Mouse (Mus musculus): Measurements from ENCODE around the gene Arid1a.
"Not testable (repeated sequence)": the region's sequence is repeated elsewhere in the genome, so short reads cannot be mapped to it uniquely, and the experiment has no call there.

The Arid1a gene

DNA sequence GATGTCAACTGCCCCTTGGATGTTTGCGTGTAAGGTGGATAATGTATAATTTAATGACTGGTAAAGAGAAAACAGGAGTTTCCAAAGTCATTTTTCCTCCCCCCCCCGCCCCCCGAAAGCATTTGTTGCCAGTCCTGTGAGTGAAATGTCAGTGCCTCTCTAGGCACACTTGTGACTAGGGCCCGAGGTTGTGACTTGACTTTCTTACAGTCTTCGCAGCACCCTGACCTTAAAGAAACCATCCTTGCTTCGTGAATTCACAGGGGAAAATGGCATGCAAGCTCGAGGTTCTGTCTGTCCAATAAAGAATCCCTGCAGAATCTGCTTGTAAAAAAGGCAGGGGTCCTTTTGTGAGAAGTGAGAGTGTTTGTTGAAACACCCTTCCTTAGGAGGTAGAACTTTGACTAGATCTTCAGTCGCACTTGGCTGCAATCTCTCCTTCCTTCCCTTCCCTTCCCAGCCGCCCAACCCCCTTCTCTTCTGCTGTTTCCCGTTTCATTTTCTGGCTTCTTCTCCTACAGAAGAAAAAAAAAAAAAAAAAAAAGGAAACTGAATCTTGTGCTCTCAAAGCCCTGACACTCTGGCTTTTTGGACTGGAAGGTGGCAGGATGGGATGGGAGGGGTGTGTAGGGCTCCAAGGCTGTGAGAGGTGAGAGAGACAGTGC, 82.8 kb downstream of the Arid1a start:
- no peak for DNase-seq

DNA sequence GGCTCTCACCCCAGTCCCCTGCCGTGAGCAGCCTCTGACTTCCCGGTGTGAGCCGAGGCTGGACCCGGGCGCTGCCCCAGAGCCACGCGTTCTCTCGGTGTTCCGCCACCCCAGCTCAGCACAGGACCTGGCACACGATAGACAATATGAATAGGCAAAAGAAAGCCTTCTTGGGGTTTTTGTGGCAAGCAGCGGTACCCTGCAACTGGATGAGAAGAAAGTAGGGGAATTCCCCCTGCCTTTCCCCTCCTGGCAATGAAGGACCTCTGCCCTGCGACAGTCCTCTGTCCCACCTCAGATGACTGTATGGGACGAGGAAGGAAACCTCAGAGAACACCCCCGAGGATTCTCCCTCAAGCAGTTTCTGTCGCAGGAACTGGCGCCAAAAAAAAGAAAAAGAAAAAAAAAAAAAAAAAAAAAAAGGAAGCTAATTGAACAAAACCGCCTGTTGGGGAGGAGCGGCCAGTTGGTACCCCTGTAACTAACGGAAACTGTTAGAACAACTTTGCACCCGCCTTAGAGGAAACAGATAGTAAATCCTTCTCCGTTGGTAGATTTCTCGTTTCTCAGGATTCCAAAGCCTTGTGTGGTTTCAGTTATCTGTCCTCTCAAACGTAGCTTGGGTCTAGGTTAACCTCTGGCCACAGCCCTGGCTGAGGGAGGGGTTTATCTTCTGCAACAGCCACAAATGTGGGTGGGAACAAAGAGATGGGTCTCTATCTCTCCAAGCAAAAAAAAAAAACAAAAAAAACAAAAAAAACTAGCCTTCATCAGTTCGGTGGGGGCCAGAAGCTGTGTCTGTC, 83.5 kb downstream of the Arid1a start:
- DNase-seq = no peak

DNA sequence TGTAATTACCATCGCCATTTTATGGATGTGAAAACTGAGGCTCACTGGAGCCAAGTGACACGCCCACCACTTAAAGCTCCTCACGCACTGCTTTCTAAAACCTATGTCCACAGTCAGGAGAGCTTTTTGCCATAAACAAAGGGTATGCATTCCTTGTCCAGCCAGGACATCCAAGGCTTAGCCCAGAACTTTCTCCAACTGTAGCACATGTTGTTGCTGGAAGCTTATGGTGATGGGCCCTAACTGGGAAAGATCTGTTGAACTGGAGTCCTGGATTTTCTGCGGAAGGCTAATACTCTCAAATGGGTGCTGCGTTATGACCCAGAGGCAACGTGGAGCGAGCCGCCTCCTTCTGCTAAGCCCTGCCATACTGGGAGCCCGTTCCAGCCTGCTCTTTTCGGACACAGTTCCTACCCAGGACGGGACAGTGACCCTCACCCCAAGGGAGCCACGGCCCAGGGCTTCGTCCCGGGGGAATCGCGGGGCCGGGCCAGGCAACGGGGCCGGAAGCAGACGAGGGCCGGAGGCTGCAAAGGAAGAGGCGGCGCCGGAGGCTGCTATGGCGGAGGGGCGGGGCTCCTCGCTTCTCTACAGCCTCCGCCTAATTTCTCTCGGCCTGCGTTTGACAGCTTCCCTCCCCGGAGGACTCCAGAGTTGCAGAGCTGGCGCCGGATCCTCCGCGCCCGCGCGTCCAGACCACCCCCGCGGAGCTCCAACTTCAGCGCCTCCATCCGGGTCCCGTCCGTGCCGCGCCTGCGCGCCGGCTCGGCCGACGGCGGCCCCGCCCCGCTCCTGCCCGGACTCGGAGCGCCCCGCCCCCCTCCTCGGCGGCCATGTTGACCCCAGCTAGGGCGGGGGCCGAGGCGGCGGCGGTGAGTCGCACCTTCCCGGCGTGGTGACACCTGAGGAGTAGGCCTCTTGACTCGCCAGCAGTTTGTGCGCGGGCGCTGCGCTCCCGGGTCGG, 84.4 kb downstream of the Arid1a start, which contains the start of gene Pigv:
Pigv (minus strand) TSS at position 767 of the 964 bp plus-strand sequence.
- peak; percentile 96 for DNase-seq

DNA sequence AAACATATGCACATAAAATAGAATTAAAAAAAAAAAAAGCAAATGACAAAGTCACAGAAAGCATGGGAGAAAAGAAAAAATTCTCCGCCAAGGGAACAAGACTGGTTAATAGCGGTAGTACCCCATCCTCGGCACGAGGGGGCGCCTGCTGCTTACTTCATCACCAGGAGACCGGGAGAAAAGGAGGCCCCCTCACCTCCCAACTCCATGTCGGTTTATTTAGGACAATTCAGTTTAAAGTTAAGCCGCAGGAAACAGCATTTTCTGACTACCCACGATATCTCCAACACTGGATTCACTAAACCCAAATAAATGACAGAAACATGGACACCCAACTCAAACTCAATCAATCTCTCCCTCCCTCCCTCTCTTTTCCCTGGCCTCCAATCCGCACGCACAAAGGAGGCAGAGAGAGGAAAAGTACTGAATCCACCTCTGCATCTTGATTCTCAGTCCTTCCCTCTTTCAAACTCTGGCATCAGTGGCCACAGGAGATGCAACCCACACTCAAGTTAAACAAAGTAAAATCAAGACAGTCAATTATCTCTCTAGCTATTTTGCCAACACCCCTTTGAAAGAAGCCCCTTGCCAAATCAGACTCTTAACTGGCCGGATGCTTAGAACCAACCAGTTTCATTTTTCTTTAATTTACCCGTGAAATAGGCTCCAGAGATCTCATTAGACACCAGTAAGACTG, 85.2 kb downstream of the Arid1a start:
- peak; percentile 86 for DNase-seq

DNA sequence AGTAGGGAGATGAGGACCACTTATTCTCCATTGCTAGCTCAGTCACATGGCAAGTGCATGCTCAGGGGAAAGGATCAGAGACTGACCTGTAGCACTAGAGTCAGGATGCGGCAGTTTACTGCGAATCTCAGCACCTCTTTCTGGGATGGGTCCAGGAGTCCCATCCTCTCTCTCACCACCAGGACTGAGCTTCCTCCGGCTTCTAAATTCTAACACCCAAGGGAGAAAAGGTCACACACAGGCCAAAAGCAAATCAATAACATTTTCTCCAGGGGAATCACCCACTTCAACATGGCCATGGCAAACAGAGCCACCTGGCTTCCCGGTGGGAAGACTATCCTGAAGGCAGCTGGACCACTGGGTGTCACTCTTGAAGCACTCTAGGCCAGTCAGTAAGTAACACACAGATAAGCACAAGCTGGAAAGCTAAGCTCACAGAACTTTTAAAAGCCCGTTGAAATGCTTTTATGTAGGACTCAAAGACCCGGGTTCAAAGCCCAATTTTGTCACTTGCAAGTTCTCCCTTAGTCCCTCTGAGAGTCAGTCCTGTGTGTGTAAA, 86.8 kb downstream of the Arid1a start:
- DNase-seq = no peak

DNA sequence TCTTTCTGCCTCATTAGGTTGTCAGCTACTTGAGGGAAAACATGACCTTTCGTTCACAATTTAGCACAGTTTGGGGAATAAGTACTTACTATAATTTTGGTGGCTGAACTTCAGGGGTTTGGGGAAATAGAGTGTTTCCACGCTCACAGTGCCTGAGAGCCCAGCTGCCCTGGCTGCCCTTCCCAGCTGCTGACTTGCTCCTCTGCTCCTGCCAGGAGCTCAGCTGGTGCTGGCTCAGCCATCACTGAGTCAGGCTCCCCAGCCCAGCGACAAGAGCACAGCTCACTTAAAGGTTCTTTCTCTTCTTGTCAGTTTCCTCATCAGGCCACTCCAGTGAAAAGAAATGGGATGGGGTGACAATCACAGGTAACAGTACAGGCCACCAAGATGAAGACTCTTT, 88.0 kb downstream of the Arid1a start:
- DNase-seq = no peak

DNA sequence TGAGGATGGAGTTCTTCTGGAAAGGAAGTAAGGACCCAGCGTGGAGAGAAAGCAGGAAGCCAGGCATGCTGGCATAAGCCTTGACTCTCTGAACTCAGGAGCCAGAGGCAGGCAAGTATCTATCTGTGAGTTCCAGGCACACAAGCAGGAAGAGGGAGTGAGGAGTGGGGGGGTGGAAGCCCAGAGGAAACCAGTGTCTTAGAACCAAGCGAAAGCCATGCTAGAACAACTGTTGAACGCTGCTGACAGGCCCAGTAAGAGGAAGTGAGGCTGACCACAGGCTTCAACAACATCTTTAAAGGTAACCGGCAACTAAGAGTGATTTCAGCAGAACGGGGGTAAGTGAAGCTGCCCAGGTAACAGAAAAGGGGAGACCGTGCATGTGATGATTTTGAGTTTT, 90.4 kb downstream of the Arid1a start:
- no peak for DNase-seq

DNA sequence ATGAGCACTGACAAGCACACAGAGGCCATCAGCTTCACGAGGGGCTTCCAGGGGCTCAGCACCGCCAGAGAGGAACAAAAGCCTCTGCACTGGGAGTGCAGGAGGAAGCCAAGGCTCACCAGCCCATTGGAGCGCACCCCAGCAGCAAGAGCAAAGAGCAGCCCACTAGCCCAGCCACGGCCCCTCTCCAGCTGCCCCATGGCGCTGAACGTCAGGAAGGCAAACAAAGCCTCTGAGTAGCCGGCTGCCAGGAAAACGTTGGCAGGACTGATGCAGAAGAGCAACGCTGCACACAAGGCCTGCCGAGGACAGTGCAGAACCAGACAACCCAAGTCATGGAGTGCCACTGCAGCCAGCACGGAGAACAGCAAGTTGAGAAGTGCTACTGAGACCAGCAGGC, 91.5 kb downstream of the Arid1a start:
- DNase-seq = no peak

DNA sequence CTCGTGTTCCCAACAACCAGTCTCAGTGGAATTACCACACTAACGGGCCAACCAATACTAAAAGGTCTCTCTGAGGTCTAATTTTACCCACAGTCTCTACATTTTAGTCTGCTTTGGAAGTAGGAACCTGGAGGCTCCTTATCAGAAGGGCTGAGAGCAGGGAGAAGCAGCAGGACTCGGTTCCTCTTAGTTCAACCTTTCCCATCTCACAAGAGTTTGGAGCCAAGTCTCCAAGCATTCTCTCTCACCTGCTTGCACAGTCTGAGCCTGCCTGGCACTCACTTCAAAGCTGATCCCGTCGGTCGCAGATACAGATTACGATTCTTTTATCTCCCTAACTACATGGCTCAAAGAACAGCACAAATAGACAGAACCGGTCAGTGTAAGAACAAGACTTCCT, 93.6 kb downstream of the Arid1a start:
- DNase-seq = no peak

DNA sequence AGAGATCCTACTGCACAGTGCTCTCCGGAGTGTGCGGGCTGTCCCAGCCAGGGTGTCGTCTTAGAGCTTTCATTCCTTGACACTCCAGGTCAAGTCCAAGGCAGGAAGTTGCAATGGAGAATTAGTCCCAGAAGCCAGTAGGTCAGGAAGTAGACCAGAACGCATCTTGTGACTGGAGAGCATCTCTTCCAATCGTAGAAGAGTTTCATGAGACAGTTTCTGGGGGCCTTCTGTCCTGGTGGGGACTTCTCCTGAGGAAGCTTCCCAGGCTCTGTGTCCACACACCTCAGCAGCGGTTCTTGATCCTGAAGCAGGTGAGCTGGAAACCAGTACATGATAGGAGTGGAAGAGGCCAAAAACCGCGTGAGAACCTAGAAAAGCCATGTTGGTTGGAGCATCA, 94.1 kb downstream of the Arid1a start:
- no peak for DNase-seq

DNA sequence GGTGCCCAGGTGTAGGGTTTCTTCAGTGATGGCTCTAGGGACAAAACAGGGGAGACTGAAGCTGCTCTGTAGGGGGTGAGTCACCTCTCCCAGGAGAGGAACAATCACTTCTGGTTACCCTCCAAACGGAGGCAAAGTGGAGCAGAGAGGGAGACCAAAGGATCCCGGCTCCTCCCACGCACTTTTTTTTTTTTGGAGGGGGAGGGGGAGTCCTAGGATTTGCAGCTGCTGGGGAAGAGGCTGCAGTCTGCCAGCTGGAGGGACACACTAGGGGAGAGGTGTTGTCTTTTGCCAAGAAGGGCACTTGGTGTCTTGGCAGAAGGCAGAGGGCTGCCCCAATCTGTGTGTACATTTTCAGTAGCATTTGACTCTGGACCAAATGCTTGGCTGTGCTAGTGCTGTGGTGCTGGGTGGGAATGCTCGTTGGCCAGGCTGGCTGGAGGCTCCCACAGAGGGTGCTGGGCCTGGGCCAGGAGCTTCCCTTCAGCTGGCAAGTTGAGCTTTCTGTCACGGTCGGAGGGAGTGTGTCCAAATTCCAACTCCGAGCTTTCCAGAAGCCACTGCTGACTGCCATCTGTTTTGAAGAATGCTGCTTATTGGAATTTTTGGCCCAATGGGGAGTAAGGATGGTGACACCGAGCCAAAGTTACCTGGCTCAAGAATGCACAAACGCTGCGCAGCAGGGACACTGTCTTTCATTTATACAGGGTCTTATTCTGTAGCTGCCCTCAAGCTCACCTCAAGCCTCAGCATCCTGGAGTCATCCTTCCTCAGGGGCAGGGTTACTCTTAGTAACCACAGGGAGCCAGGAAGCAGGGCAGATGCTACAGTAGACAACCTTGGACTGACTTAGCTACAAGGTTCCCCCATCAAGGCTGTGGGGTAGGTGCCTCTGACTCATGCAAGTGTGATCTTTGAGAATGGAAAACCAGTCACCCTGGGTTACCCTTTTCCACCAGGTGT, 96.1 kb downstream of the Arid1a start:
- DNase-seq = peak; percentile 97

DNA sequence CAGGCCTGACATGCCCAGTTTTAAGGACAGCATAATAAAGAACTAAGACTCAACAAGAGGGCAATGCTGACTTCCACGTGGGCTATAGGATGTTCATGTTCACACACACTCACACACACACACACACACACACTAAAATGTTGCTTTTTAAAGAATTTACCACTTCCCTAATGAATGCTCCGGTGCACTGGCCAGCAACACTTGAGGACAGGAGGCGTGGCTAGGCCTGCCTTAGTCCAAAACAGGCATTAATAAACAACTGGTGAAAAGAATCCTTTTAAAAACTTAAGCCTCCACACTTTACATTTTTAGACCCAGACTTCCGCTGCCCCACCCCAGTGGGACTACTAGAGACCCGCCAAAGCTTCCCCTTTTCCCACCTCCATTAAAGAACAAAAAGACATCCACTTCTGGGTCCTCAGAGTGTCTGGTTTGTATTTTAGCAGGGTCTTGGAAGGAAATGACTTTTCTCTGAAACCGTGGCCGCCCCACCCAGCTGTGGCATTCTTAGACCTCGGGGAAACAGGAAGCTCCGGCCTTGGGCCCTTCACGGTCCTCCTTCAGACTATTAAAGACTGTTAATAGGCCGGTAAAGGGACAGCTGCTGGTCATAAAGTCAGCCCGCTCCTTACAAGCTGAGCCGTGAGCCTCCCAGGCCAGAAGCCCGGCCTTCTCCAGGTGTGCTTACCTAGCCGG, 96.9 kb downstream of the Arid1a start:
- no peak for DNase-seq

DNA sequence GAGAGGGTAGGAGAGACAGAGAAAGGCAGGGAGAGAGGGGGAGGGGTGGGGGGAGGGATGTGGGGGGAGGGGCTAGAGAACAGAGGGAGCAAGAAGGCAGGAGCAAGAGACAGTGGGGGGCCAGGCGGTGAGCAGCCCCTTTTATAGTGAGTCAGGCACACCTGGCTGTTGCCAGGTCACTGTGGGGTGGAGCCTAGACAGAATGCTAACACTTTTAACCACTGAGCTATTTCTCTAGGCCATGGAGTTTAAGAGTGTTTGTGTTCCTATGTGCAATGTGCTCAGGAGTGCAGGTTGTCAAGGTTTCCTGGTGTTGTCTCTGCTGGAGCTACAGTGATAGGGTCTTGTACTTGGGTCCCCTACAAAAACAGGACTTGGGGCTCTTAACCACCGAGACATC, 97.8 kb downstream of the Arid1a start:
- no peak for DNase-seq

DNA sequence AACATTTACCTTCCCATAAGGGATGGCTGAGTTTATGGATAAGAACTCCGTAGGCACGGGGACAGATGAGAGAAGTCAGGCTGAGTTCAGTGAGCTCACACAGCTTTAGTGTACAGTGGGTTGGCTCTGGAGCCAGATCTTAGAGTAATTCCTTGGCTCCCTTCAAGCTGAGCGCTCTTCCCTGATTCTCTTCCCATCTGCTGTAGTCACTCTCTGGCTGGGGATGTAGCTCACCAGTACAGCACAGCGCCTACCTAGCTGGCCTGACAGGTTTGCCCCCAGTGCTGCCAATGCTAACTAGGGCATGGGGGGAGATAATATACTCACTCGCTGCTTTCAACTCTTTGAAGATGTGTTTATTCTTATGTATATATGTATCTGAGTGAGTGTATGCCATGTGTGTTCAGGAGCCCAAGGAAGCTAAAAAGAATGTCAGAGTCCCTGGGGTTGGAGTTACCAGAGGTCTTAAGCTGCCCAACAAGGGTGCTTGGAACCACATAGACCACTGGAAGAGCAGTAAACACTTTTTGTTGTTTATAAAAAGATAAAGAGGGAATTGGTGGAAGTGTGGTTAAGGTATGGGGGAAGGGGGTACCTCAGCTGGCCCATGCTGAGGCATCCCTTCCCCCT, 98.6 kb downstream of the Arid1a start:
- DNase-seq = no peak

DNA sequence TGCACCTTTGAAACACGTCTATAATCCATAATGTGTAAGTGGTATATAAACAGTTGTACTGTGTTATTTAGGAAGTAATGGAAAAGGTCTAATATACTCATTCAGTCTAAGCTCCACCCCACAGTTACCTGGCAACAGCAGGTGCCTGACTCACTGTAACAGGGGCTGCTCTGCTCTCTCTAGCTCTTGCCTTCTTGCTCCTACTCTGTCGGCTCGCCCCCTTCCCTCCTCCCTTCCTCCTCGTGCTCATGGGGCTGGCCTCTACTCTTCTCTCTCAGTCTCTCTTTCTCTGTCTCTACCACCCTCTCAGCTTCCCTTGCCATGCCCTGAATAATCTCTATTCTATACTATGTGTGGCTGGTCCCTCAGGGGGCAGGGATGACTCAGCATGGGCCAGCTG, 99.6 kb downstream of the Arid1a start:
- no peak for DNase-seq

DNA sequence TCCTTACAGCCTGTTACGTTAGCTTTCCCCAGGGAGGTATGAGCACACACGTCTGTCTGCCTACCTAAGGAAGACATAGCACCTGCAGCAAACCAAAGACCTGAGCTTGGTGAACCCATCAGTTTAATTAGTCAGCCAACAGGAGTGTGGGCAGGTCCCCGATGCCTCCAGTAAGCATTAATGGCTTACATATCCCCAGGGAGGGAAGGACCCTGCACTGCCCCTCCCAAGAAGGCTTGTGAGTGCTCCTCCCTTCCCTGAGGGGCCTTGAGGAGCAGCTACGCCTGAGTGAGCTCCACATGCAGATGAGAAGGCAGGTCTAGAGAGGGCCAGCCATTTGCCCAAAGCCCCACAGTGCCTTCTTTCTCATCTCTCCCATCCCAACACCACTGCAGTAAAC, 100.3 kb downstream of the Arid1a start:
- no peak for DNase-seq

DNA sequence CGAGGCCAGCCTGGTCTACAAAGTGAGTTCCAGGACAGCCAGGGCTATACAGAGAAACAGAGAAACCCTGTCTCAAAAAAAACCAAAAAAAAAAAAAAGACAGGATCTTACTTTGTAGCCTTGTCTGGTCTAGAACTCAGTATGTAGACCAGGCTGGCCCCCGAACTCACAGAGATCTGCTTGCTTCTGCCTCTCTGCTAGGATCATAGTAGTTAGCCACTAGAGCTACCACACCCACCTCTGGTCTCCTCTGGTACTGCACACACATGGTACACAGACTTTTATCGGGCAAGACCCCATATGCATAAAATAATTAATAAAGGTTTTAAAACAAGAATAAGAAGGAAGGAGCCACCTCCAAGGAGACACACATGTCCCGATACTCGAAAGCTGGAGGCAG, 102.5 kb downstream of the Arid1a start:
- not testable (repeated sequence) for DNase-seq

DNA sequence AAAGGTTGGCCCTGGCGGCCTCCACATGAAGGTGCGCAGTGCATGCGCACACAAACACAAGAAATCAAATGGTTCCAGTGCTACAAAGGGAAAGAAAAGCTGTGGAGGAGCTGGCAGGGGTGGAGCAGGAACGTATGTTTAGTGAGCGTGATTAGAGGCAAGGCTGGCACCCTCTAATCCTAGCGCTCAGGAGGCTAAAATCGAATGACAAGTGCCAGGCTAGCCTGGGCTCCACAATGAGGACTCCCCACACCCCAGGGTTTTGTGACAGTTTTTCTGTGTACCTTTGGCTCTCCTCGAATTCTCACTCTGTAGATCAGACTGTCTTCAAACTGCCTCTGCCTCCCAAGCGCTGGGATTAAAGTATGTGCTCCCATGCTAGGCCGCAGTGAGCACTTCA, 103.8 kb downstream of the Arid1a start:
- DNase-seq = no peak

DNA sequence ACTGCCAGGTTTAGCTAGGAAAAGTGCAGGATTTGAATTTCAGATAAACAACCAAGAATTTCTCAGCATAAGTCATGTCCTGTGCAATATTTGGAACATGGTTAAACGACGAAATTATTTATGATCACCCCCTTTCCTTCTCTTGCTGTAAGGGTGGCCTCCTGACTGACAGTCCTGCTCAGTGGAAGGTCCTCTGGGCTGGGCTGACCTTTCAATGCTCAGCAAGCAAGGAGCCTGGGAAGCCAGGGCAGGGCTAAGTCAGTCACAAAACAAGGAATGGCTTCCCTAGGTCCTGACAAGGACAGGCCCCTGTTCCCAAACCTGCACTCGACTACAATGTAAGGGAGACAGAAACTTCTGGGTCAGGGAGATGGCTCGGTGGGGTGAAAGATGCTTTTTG, 104.6 kb downstream of the Arid1a start:
- DNase-seq = no peak

DNA sequence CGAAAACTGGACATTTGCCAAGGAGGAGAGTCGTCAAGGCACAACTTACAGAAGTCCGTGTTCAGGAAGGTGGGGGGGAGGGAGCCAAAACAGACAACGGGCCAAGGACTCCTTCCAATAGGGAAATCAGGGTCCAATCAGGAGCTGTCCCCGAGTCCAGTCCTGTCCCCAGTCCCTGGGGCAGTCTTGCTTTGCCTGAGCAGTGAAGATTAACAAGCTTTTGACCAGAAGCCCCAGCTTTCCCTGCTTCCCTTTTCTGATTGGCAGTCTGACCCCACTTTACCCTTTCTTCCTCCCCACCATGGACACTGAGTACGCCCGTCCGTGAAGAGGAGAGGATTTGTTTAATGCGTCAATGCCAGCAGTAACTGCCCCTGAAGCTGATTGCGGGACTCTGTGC, 105.1 kb downstream of the Arid1a start:
- DNase-seq = no peak
